Mouse (Mus musculus) heart, adult 2 months (tissue): ENCODE results near the gene Rreb1.

Source experiments
- CTCF ChIP-seq: fragments of 200-600 bp; IDR thresholded peaks from 2 replicates; pipeline ENCODE4 v1.8.1; 2022; ENCODE audit warnings: antibody characterized with exemption, mild to moderate bottlenecking, moderate library complexity
- EP300 ChIP-seq: fragments of 200-500 bp; IDR thresholded peaks from 2 replicates; pipeline ENCODE4 v1.6.1; 2011; ENCODE audit warnings: low read depth, low read length, control low read depth; ENCODE audit not compliant: insufficient read depth
- POLR2A ChIP-seq: fragments of 200-500 bp; IDR thresholded peaks from 2 replicates; pipeline ENCODE4 v1.6.1; 2011; ENCODE audit warnings: mild to moderate bottlenecking, low read depth, low read length, control low read depth; ENCODE audit not compliant: insufficient read depth

DNA sequence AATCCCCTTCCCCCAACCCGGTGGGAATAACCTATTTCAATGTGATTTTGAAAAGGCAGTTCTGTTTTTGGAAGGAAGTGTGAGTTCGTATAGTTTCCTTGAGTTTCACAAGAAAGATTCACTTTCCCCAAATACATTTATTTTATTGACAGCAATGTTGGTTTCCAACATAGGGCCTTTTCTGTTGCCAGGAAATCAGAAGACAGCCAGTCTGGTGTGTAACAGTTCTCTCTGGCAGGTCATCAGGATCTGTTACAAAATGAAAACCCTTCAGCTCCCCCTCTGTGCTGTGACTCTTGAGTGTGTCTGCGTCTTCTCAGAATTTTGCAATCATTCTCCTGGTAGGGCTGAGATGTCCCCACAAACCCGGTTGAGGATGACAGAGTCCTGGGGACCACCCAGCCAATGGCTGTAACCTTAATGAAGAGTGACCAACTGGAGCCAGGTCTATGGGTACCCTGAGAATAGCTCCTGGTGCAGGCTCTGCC is 146.3 kb downstream of the Rreb1 start:
- TF ChIP-seq POLR2A (no peak), CTCF (no peak), EP300 (no peak)
